Mouse (Mus musculus): Measurements from ENCODE around the gene Tnrc6c. TPM values are rescaled to one million over a fixed set of nuclear protein-coding genes. Genes with fewer than 3 reads are reported as not detected.

Gene Tnrc6c
- polyA plus RNA-seq, 1 experiment from 2014 or later, result 32.5 TPM

GRCm38 (mm10) chr11:117731470-117731869 lies 77.4 kb downstream of the Tnrc6c start:
- ATAC-seq (ENCODE audit: low read depth), result no peak
- Histone ChIP-seq H3K9me3 (ENCODE audit: control insufficient read depth, low read length) (no peaks in the 10 kb centered on the region), H3K9ac (replicated peaks; ENCODE audit: low read depth, low read length) (no peak overlapping the region), H3K4me1 (ENCODE audit: control insufficient read depth, insufficient read depth, low read length) (peaks cover 4% of the 10 kb centered on the region; the same call in 1 of the 2 replicates), H3K36me3 (ENCODE audit: control insufficient read depth, insufficient read depth, low read length) (peaks cover 24% of the 10 kb centered on the region), H3K27me3 (ENCODE audit: control insufficient read depth, insufficient read depth, low read length) (no peaks in the 10 kb centered on the region), H3K27ac (ENCODE audit: low read depth, low read length) (no peak overlapping the region), H3K4me3 (ENCODE audit: low read depth, low read length) (no peak overlapping the region), H3K4me2 (ENCODE audit: low read depth, low read length) (no peak overlapping the region)
- 89% methylated on average over 7 of the region's 7 CpGs for WGBS

- Histone ChIP-seq H3K9ac (replicated peaks; ENCODE audit: low read depth, low read length) (no peak overlapping the region), H3K27me3 (ENCODE audit: control insufficient read depth, insufficient read depth, low read length) (no peaks in the 10 kb centered on the region), H3K4me1 (ENCODE audit: control insufficient read depth, insufficient read depth, low read length) (no peaks in the 10 kb centered on the region), H3K4me3 (ENCODE audit: low read depth, low read length) (no peak overlapping the region), H3K4me2 (ENCODE audit: low read depth, low read length) (no peak overlapping the region), H3K27ac (ENCODE audit: low read depth, low read length) (no peak overlapping the region), H3K36me3 (ENCODE audit: control insufficient read depth, insufficient read depth, low read length) (peaks cover 67% of the 10 kb centered on the region), H3K9me3 (ENCODE audit: control insufficient read depth, low read length) (no peaks in the 10 kb centered on the region)
- no peak for ATAC-seq (ENCODE audit: low read depth)
- 79% methylated on average over 5 of the region's 5 CpGs for WGBS
These were observed 82.1 kb downstream of the Tnrc6c start for GRCm38 (mm10) chr11:117736037-117736689.

- Histone ChIP-seq H3K27me3 (ENCODE audit: control insufficient read depth, insufficient read depth, low read length) (no peaks in the 10 kb centered on the region), H3K4me1 (ENCODE audit: control insufficient read depth, insufficient read depth, low read length) (no peaks in the 10 kb centered on the region), H3K27ac (ENCODE audit: low read depth, low read length) (no peak overlapping the region), H3K4me3 (ENCODE audit: low read depth, low read length) (no peak overlapping the region), H3K36me3 (ENCODE audit: control insufficient read depth, insufficient read depth, low read length) (peaks cover 84% of the 10 kb centered on the region), H3K4me2 (ENCODE audit: low read depth, low read length) (no peak overlapping the region), H3K9ac (replicated peaks; ENCODE audit: low read depth, low read length) (no peak overlapping the region), H3K9me3 (ENCODE audit: control insufficient read depth, low read length) (no peaks in the 10 kb centered on the region)
- 91% methylated on average over 5 of the region's 5 CpGs for WGBS
- ATAC-seq (ENCODE audit: low read depth), result no peak
These were observed 84.0 kb downstream of the Tnrc6c start for GRCm38 (mm10) chr11:117738123-117738522.

GRCm38 (mm10) chr11:117741128-117741527 lies 87.0 kb downstream of the Tnrc6c start:
- 94% methylated on average over 6 of the region's 6 CpGs for WGBS
- H3K4me3 ChIP-seq (ENCODE audit: low read depth, low read length), result no peak overlapping the region
- H3K9me3 ChIP-seq (ENCODE audit: control insufficient read depth, low read length), result no peaks in the 10 kb centered on the region
- no peaks in the 10 kb centered on the region for H3K27me3 ChIP-seq (ENCODE audit: control insufficient read depth, insufficient read depth, low read length)
- H3K4me2 ChIP-seq (ENCODE audit: low read depth, low read length), result no peak overlapping the region
- peaks cover 91% of the 10 kb centered on the region for H3K36me3 ChIP-seq (ENCODE audit: control insufficient read depth, insufficient read depth, low read length)
- no peak for ATAC-seq (ENCODE audit: low read depth)
- H3K4me1 ChIP-seq (ENCODE audit: control insufficient read depth, insufficient read depth, low read length), result no peaks in the 10 kb centered on the region
- no peak overlapping the region for H3K27ac ChIP-seq (ENCODE audit: low read depth, low read length)
- no peak overlapping the region for H3K9ac ChIP-seq (replicated peaks; ENCODE audit: low read depth, low read length)

GRCm38 (mm10) chr11:117742243-117742642 lies 88.2 kb downstream of the Tnrc6c start:
- no peak for ATAC-seq (ENCODE audit: low read depth)
- WGBS, result 88% methylated on average over 8 of the region's 8 CpGs
- no peaks in the 10 kb centered on the region for H3K4me1 ChIP-seq (ENCODE audit: control insufficient read depth, insufficient read depth, low read length)
- H3K27me3 ChIP-seq (ENCODE audit: control insufficient read depth, insufficient read depth, low read length), result no peaks in the 10 kb centered on the region
- H3K27ac ChIP-seq (ENCODE audit: low read depth, low read length), result no peak overlapping the region
- H3K4me3 ChIP-seq (ENCODE audit: low read depth, low read length), result no peak overlapping the region
- H3K9ac ChIP-seq (replicated peaks; ENCODE audit: low read depth, low read length), result no peak overlapping the region
- H3K36me3 ChIP-seq (ENCODE audit: control insufficient read depth, insufficient read depth, low read length), result peaks cover 89% of the 10 kb centered on the region
- H3K4me2 ChIP-seq (ENCODE audit: low read depth, low read length), result no peak overlapping the region
- H3K9me3 ChIP-seq (ENCODE audit: control insufficient read depth, low read length), result no peaks in the 10 kb centered on the region

GRCm38 (mm10) chr11:117742715-117743114 lies 88.6 kb downstream of the Tnrc6c start:
- 88% methylated on average over 8 of the region's 8 CpGs for WGBS
- H3K9me3 ChIP-seq (ENCODE audit: control insufficient read depth, low read length), result no peaks in the 10 kb centered on the region
- no peaks in the 10 kb centered on the region for H3K27me3 ChIP-seq (ENCODE audit: control insufficient read depth, insufficient read depth, low read length)
- no peak overlapping the region for H3K9ac ChIP-seq (replicated peaks; ENCODE audit: low read depth, low read length)
- no peak overlapping the region for H3K4me2 ChIP-seq (ENCODE audit: low read depth, low read length)
- H3K27ac ChIP-seq (ENCODE audit: low read depth, low read length), result no peak overlapping the region
- no peaks in the 10 kb centered on the region for H3K4me1 ChIP-seq (ENCODE audit: control insufficient read depth, insufficient read depth, low read length)
- H3K36me3 ChIP-seq (ENCODE audit: control insufficient read depth, insufficient read depth, low read length), result peaks cover 90% of the 10 kb centered on the region
- no peak for ATAC-seq (ENCODE audit: low read depth)
- H3K4me3 ChIP-seq (ENCODE audit: low read depth, low read length), result no peak overlapping the region

- Histone ChIP-seq H3K4me2 (ENCODE audit: low read depth, low read length) (no peak overlapping the region), H3K9me3 (ENCODE audit: control insufficient read depth, low read length) (no peaks in the 10 kb centered on the region), H3K27ac (ENCODE audit: low read depth, low read length) (no peak overlapping the region), H3K9ac (replicated peaks; ENCODE audit: low read depth, low read length) (no peak overlapping the region), H3K4me1 (ENCODE audit: control insufficient read depth, insufficient read depth, low read length) (no peaks in the 10 kb centered on the region), H3K27me3 (ENCODE audit: control insufficient read depth, insufficient read depth, low read length) (no peaks in the 10 kb centered on the region), H3K4me3 (ENCODE audit: low read depth, low read length) (no peak overlapping the region), H3K36me3 (ENCODE audit: control insufficient read depth, insufficient read depth, low read length) (peaks cover 90% of the 10 kb centered on the region)
- no peak for ATAC-seq (ENCODE audit: low read depth)
- 76% methylated on average over 4 of the region's 4 CpGs for WGBS
These were observed 89.5 kb downstream of the Tnrc6c start for GRCm38 (mm10) chr11:117743454-117744030.

GRCm38 (mm10) chr11:117748628-117749027 lies 94.5 kb downstream of the Tnrc6c start:
- 85% methylated on average over 4 of the region's 4 CpGs for WGBS
- H3K4me2 ChIP-seq (ENCODE audit: low read depth, low read length), result no peak overlapping the region
- H3K27me3 ChIP-seq (ENCODE audit: control insufficient read depth, insufficient read depth, low read length), result no peaks in the 10 kb centered on the region
- H3K4me1 ChIP-seq (ENCODE audit: control insufficient read depth, insufficient read depth, low read length), result no peaks in the 10 kb centered on the region
- H3K4me3 ChIP-seq (ENCODE audit: low read depth, low read length), result no peak overlapping the region
- H3K27ac ChIP-seq (ENCODE audit: low read depth, low read length), result no peak overlapping the region
- no peak for ATAC-seq (ENCODE audit: low read depth)
- H3K9ac ChIP-seq (replicated peaks; ENCODE audit: low read depth, low read length), result no peak overlapping the region
- no peaks in the 10 kb centered on the region for H3K9me3 ChIP-seq (ENCODE audit: control insufficient read depth, low read length)
- H3K36me3 ChIP-seq (ENCODE audit: control insufficient read depth, insufficient read depth, low read length), result peaks cover 86% of the 10 kb centered on the region

GRCm38 (mm10) chr11:117749414-117749813 lies 95.3 kb downstream of the Tnrc6c start:
- 95% methylated on average over 10 of the region's 10 CpGs for WGBS
- no peak overlapping the region for H3K4me3 ChIP-seq (ENCODE audit: low read depth, low read length)
- no peak for ATAC-seq (ENCODE audit: low read depth)
- H3K4me1 ChIP-seq (ENCODE audit: control insufficient read depth, insufficient read depth, low read length), result no peaks in the 10 kb centered on the region
- no peaks in the 10 kb centered on the region for H3K27me3 ChIP-seq (ENCODE audit: control insufficient read depth, insufficient read depth, low read length)
- H3K9me3 ChIP-seq (ENCODE audit: control insufficient read depth, low read length), result no peaks in the 10 kb centered on the region
- no peak overlapping the region for H3K27ac ChIP-seq (ENCODE audit: low read depth, low read length)
- no peak overlapping the region for H3K9ac ChIP-seq (replicated peaks; ENCODE audit: low read depth, low read length)
- no peak overlapping the region for H3K4me2 ChIP-seq (ENCODE audit: low read depth, low read length)
- H3K36me3 ChIP-seq (ENCODE audit: control insufficient read depth, insufficient read depth, low read length), result peaks cover 84% of the 10 kb centered on the region
